Mouse (Mus musculus): ENCODE data around the gene Lrpprc. TPM values are rescaled to one million over a fixed set of nuclear protein-coding genes. Genes with fewer than 3 reads are reported as not detected.

The Lrpprc gene
- polyA plus RNA-seq, 1 experiment = 11.2 TPM

DNA sequence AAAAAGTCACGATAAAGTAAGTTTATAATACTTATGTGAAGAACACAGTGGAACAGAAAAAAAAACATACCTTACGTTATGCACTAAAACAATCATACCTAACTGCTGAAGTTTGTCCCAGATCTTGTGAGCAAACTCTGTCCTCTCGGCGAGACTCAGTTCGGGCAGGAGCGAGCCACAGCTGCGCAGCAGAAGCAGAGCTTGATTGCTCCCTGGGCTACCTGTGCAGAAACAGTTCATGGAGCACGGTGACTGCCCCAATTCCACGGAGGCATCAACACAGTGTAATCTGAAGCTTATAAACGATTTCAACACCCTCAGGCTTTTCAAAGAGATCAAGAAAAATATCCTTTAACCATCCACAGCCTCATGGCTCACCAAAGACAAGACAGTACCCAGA lies 15.3 kb downstream of the Lrpprc start:
- Histone ChIP-seq H3K27ac (ENCODE audit: control insufficient read depth, insufficient read depth, low read depth, low read length) (no peak overlapping the region), H3K4me3 (ENCODE audit: control insufficient read depth, low read depth, low read length) (no peak overlapping the region), H3K27me3 (ENCODE audit: control insufficient read depth, insufficient read depth, low read length) (no peaks in the 10 kb centered on the region), H3K36me3 (ENCODE audit: control insufficient read depth, insufficient read depth, low read length) (no peaks in the 10 kb centered on the region), H3K4me1 (ENCODE audit: control insufficient read depth, insufficient read depth, low read length) (no peaks in the 10 kb centered on the region)
- TF ChIP-seq POLR2A (IDR thresholded peaks at IDR 0.05; ENCODE audit: control insufficient read depth, low read depth, low read length) = no peak

DNA sequence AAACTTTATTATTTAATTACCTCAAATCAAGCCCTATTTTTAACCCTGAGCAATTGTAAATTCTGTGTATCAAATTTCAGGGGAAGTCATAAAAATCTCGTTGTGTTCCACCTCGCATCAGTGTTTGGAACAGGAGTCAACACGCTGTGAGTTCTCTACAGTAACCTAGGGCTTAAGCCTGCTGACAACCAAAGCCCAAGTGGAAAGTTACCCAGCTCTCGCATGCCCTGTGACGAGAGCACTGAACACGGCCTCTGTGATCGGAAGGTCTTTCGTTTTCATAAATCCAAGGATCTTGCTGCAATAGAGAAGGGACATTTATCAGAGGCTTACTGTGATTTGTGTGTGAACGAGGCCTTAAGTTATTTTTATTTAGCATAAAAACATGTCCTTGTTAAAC lies 18.7 kb downstream of the Lrpprc start:
- no peak overlapping the region for H3K4me3 ChIP-seq (ENCODE audit: control insufficient read depth, low read depth, low read length)
- H3K36me3 ChIP-seq (ENCODE audit: control insufficient read depth, insufficient read depth, low read length) = no peaks in the 10 kb centered on the region
- TF ChIP-seq CTCF (IDR thresholded peaks at IDR 0.05; ENCODE audit: control insufficient read depth, insufficient read depth, insufficient replicate concordance, low read depth, low read length) (no peak), POLR2A (IDR thresholded peaks at IDR 0.05; ENCODE audit: control insufficient read depth, low read depth, low read length) (no peak)
- no peak overlapping the region for H3K27ac ChIP-seq (ENCODE audit: control insufficient read depth, insufficient read depth, low read depth, low read length)
- no peaks in the 10 kb centered on the region for H3K27me3 ChIP-seq (ENCODE audit: control insufficient read depth, insufficient read depth, low read length)
- no peaks in the 10 kb centered on the region for H3K4me1 ChIP-seq (ENCODE audit: control insufficient read depth, insufficient read depth, low read length)

DNA sequence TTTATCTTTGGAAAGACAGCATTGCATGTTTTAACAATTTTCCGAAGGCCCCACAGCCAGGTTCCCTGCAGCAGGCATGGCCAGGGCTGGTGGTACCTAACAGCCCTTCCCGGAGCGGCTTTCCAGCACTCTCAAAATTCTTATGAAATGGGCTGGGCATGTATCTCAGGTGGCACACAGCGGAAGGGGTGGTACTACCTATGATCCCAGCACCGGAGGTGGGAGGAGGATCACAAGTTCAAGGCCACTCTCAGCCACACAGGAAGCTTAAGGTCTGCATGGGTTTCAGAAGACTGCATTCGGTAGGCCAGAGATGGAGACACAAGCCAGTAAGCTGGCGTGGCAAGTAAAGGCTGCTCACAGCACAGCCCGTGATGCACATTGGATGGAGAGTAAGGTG lies 31.6 kb downstream of the Lrpprc start:
- Histone ChIP-seq H3K36me3 (ENCODE audit: control insufficient read depth, insufficient read depth, low read length) (no peaks in the 10 kb centered on the region; the same call in 1 of the 2 replicates), H3K27ac (ENCODE audit: control insufficient read depth, insufficient read depth, low read depth, low read length) (no peak overlapping the region), H3K27me3 (ENCODE audit: control insufficient read depth, insufficient read depth, low read length) (no peaks in the 10 kb centered on the region), H3K4me3 (ENCODE audit: control insufficient read depth, low read depth, low read length) (no peak overlapping the region), H3K4me1 (ENCODE audit: control insufficient read depth, insufficient read depth, low read length) (no peaks in the 10 kb centered on the region)
- TF ChIP-seq POLR2A (IDR thresholded peaks at IDR 0.05; ENCODE audit: control insufficient read depth, low read depth, low read length) (no peak), CTCF (IDR thresholded peaks at IDR 0.05; ENCODE audit: control insufficient read depth, insufficient read depth, insufficient replicate concordance, low read depth, low read length) (no peak)

DNA sequence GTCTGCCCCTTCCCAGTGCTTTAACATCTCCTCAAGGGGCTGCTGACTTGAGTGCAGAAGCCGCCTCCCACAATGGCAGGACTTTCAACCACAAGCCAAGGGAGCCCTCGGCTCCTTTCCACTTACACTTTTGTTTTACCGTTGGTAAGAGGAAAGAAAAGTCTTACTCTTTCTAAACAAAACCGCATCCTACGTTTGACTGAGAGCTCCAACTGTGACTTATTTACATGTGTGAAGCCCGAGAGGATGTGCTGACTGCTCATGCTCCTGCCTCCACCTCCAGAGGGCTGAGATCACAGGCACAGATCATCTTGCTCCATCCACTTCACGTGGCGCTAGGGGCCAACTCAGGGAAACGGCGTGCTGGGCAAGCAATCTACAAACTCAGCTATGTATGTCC lies 32.2 kb downstream of the Lrpprc start:
- H3K4me1 ChIP-seq (ENCODE audit: control insufficient read depth, insufficient read depth, low read length) = no peaks in the 10 kb centered on the region
- H3K36me3 ChIP-seq (ENCODE audit: control insufficient read depth, insufficient read depth, low read length) = no peaks in the 10 kb centered on the region; the same call in 1 of the 2 replicates

DNA sequence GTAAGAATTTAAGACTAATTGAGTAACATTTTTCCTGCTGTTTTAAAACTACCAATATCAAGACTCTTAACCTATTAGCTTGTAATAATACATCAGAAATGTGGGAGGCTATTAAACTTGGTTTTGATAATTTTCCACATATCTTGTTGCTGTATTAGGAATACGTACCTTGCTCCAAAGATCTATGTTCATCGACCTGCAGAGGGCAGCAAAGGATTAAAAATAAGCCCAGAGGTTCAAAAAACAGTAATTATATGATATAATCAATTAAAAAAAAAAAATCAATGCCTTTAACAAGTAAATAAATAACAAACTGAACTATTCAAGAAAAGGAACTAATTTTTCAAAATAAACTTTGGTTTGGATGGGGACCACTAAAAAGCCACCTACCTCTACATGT lies 34.5 kb downstream of the Lrpprc start:
- Histone ChIP-seq H3K4me3 (ENCODE audit: control insufficient read depth, low read depth, low read length) (no peak overlapping the region), H3K27me3 (ENCODE audit: control insufficient read depth, insufficient read depth, low read length) (no peaks in the 10 kb centered on the region), H3K36me3 (ENCODE audit: control insufficient read depth, insufficient read depth, low read length) (peaks cover 1% of the 10 kb centered on the region; the same call in 1 of the 2 replicates), H3K4me1 (ENCODE audit: control insufficient read depth, insufficient read depth, low read length) (no peaks in the 10 kb centered on the region), H3K27ac (ENCODE audit: control insufficient read depth, insufficient read depth, low read depth, low read length) (no peak overlapping the region)
- TF ChIP-seq POLR2A (IDR thresholded peaks at IDR 0.05; ENCODE audit: control insufficient read depth, low read depth, low read length) (no peak), CTCF (IDR thresholded peaks at IDR 0.05; ENCODE audit: control insufficient read depth, insufficient read depth, insufficient replicate concordance, low read depth, low read length) (no peak)

More for the DNA sequence above, 32.2 kb downstream of the Lrpprc start:
- TF ChIP-seq CTCF (IDR thresholded peaks at IDR 0.05; ENCODE audit: control insufficient read depth, insufficient read depth, insufficient replicate concordance, low read depth, low read length) (no peak), POLR2A (IDR thresholded peaks at IDR 0.05; ENCODE audit: control insufficient read depth, low read depth, low read length) (no peak)
- Histone ChIP-seq H3K27ac (ENCODE audit: control insufficient read depth, insufficient read depth, low read depth, low read length) (no peak overlapping the region), H3K27me3 (ENCODE audit: control insufficient read depth, insufficient read depth, low read length) (no peaks in the 10 kb centered on the region), H3K4me3 (ENCODE audit: control insufficient read depth, low read depth, low read length) (no peak overlapping the region)

DNA sequence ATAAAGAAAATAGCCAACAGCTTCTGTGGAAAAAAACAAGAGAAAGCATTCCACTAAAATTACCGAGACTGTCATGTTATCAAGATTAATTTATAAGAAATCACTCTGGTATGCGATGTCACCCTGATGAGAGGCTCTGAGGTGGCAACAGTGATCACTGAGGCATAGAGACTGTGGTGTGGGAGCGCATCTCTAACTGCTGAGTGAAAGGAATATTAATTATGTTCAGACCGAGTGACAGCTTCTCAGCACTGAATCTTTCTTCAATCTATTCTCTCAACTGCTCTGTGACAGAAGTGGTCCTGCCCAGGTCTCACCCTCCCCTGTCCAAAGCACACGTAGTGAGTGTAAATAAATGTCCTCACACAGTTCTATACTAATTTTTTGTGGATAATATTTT lies 37.1 kb downstream of the Lrpprc start:
- no peaks in the 10 kb centered on the region for H3K27me3 ChIP-seq (ENCODE audit: control insufficient read depth, insufficient read depth, low read length)
- H3K36me3 ChIP-seq (ENCODE audit: control insufficient read depth, insufficient read depth, low read length) = peaks cover 1% of the 10 kb centered on the region; the same call in 1 of the 2 replicates
- TF ChIP-seq CTCF (IDR thresholded peaks at IDR 0.05; ENCODE audit: control insufficient read depth, insufficient read depth, insufficient replicate concordance, low read depth, low read length) = no peak
- TF ChIP-seq POLR2A (IDR thresholded peaks at IDR 0.05; ENCODE audit: control insufficient read depth, low read depth, low read length) = no peak
- no peak overlapping the region for H3K4me3 ChIP-seq (ENCODE audit: control insufficient read depth, low read depth, low read length)
- no peaks in the 10 kb centered on the region for H3K4me1 ChIP-seq (ENCODE audit: control insufficient read depth, insufficient read depth, low read length)
- H3K27ac ChIP-seq (ENCODE audit: control insufficient read depth, insufficient read depth, low read depth, low read length) = no peak overlapping the region

DNA sequence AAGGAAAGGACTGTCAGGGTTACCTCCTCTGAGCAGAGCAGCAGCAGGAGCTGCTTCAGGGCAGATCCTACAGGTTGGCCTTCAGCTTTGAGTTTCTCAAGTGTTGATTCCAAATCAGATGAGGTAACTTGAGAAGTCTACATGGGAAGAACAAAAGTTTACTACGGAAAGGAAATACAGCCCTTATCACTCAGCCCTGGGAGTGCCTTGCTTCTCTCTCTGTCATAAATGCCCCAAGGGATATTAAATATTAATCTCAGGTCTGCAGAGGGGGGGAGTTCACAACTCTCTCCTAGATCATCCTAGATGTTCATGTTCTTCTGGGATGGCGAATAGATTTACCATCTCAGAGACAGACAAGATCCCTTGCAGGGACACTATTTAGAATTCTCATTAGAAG lies 38.3 kb downstream of the Lrpprc start:
- no peak overlapping the region for H3K4me3 ChIP-seq (ENCODE audit: control insufficient read depth, low read depth, low read length)
- H3K36me3 ChIP-seq (ENCODE audit: control insufficient read depth, insufficient read depth, low read length) = peaks cover 1% of the 10 kb centered on the region; the same call in 1 of the 2 replicates
- H3K27ac ChIP-seq (ENCODE audit: control insufficient read depth, insufficient read depth, low read depth, low read length) = no peak overlapping the region
- no peaks in the 10 kb centered on the region for H3K4me1 ChIP-seq (ENCODE audit: control insufficient read depth, insufficient read depth, low read length)
- H3K27me3 ChIP-seq (ENCODE audit: control insufficient read depth, insufficient read depth, low read length) = no peaks in the 10 kb centered on the region
- TF ChIP-seq CTCF (IDR thresholded peaks at IDR 0.05; ENCODE audit: control insufficient read depth, insufficient read depth, insufficient replicate concordance, low read depth, low read length) (no peak), POLR2A (IDR thresholded peaks at IDR 0.05; ENCODE audit: control insufficient read depth, low read depth, low read length) (no peak)

DNA sequence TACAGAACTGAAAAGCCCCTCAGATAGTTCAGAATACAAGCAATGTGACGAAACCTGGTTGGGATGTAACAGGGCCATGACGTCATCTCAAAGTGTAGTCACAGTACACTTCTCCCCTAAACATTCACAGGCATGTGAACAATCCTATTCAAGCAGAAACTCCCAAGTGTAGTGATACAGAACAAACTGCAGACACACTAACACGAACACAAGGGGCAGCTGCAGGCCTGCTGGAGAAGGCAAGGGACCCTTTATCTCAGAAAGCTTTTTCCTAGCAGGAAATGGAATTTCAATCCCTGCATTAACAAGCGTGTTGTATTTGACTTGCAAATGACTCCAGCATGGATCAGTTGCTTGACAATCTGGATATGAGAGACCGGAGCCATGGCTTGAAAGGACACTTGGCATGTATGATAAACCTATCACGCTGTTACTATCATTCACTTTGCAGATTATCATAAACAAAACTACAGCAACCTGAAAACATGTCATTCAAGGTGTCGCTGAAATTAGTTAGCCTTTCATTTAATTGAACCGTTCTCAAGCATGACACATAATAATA lies 38.9 kb downstream of the Lrpprc start:
- no peaks in the 10 kb centered on the region for H3K27me3 ChIP-seq (ENCODE audit: control insufficient read depth, insufficient read depth, low read length)
- H3K4me1 ChIP-seq (ENCODE audit: control insufficient read depth, insufficient read depth, low read length) = no peaks in the 10 kb centered on the region
- H3K4me3 ChIP-seq (ENCODE audit: control insufficient read depth, low read depth, low read length) = no peak overlapping the region
- no peak for TF ChIP-seq POLR2A (IDR thresholded peaks at IDR 0.05; ENCODE audit: control insufficient read depth, low read depth, low read length)
- TF ChIP-seq CTCF (IDR thresholded peaks at IDR 0.05; ENCODE audit: control insufficient read depth, insufficient read depth, insufficient replicate concordance, low read depth, low read length) = no peak
- H3K27ac ChIP-seq (ENCODE audit: control insufficient read depth, insufficient read depth, low read depth, low read length) = no peak overlapping the region
- peaks cover 1% of the 10 kb centered on the region; the same call in 1 of the 2 replicates for H3K36me3 ChIP-seq (ENCODE audit: control insufficient read depth, insufficient read depth, low read length)
